Mouse (Mus musculus) intestine, embryonic 14.5 days (tissue): ENCODE data around the gene Erc2. TPM values are rescaled to one million over a fixed set of nuclear protein-coding genes. Genes with fewer than 3 reads are reported as not detected.

Experiments
- ATAC-seq: fragments of 200-750 bp; cut with Nextera tagmentation; replicated peaks from 2 replicates; pipeline ENCODE4 v1.8.0; 2017; ENCODE audit warnings: low read depth, moderate number of reproducible peaks, moderate TSS enrichment, moderate library complexity; ENCODE audit not compliant: low FRiP score, low TSS enrichment
- DNase-seq: peaks from one replicate; pipeline ENCODE4 v3.0.0-alpha.2; 2018; ENCODE audit warnings: low spot score
- H3K27ac ChIP-seq: fragments of 300-500 bp; sonication (generic); 2 replicates; pipeline ENCODE4 v1.5.1; 2014; ENCODE audit warnings: low read depth, mild to moderate bottlenecking, control low read depth
- H3K27me3 ChIP-seq: fragments of 300-500 bp; sonication (generic); replicated peaks from 2 replicates; pipeline ENCODE4 v1.6.1; 2014; ENCODE audit warnings: low read length, control low read depth; ENCODE audit not compliant: control insufficient read depth, insufficient read depth
- H3K36me3 ChIP-seq: fragments of 300-500 bp; sonication (generic); 2 replicates; pipeline ENCODE4 v1.6.1; 2014; ENCODE audit warnings: low read length, control low read depth; ENCODE audit not compliant: control insufficient read depth, insufficient read depth
- H3K4me1 ChIP-seq: fragments of 300-500 bp; sonication (generic); replicated peaks from 2 replicates; pipeline ENCODE4 v1.6.1; 2014; ENCODE audit warnings: low read length, control low read depth, mixed read lengths; ENCODE audit not compliant: control insufficient read depth, insufficient read depth
- H3K4me2 ChIP-seq: fragments of 300-500 bp; sonication (generic); 2 replicates; pipeline ENCODE4 v1.6.1; 2014; ENCODE audit warnings: low read length
- H3K4me3 ChIP-seq: fragments of 300-500 bp; sonication (generic); 2 replicates; pipeline ENCODE4 v1.5.1; 2014; ENCODE audit warnings: low read depth, low read length, control low read depth, mixed read lengths
- H3K9ac ChIP-seq: fragments of 300-500 bp; sonication (generic); 2 replicates; pipeline ENCODE4 v1.6.1; 2014; ENCODE audit warnings: mild to moderate bottlenecking, low read length
- H3K9me3 ChIP-seq: fragments of 300-500 bp; sonication (generic); 2 replicates; pipeline ENCODE4 v1.6.1; 2016; ENCODE audit warnings: low read length, control low read depth; ENCODE audit not compliant: control insufficient read depth
- WGBS: fragments of 180-500 bp; shearing (Covaris S2); extraction: QIAGEN DNeasy Blood & Tissue Kit; methylation state at CpG from one replicate; pipeline ENCODE4 v1.1.7; 2014; 5-methylcytosine and 5-hydroxymethylcytosine counted together
- polyA plus RNA-seq: library from polyadenylated mRNA; unstranded; fragments of >200 nt; fragmentation: Nextera tagmentation; extraction: Ambion mirVana; gene quantifications from 2 replicates; pipeline ENCODE4 v1.2.1, GENCODE M21; 2014

The Erc2 gene
- polyA plus RNA-seq, 1 experiment from 2014 or later: 7.8 TPM

DNA sequence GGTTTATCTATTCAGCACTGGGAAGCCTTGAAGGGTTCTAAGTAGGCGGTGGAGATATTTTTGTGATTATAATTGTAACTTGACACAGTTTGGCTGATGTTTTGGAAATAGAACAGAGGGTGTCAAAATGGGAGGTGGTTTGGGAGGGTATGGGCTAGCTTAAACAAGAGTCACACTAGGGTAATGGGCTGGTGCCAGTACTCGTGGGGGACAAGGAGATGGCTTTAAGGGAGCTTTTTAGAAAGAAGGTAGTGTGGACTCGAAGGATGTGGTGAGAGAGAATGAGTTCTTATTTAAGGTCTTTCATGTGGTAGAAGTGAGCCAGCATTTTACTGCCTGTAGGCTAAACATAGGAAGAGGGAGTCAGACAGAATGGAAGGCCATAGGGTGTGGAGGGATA is 19.2 kb downstream of the Erc2 start:
- ATAC-seq (no peak), DNase-seq (no peak)
- Histone ChIP-seq H3K4me3 (no peak overlapping the region), H3K9ac (no peak overlapping the region), H3K4me2 (no peak overlapping the region), H3K27me3 (no peaks in the 10 kb centered on the region), H3K4me1 (no peaks in the 10 kb centered on the region), H3K9me3 (no peaks in the 10 kb centered on the region), H3K36me3 (no peaks in the 10 kb centered on the region), H3K27ac (no peak overlapping the region)
- 84% methylated on average over 3 of the region's 3 CpGs for WGBS

DNA sequence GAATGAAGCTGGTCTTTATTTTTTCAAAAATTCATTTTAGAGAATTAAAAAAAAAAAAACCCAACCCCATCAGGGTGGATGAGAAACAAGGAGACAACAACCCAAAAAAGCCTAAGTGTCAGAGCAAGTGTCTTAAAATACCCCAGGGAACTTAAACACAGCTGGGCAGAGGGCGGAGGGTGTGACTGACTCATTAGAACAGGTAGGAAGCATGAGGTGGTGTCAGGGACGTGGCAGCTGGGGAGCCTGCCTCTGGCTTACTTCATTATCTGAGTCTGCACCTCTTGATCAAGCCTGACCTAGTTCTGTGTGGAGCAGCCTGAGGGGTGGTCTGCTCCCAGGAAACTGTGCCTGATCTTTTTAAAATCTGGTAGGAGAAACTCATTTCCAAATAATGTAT is 20.8 kb downstream of the Erc2 start:
- Histone ChIP-seq H3K27me3 (no peaks in the 10 kb centered on the region), H3K4me3 (no peak overlapping the region), H3K36me3 (no peaks in the 10 kb centered on the region), H3K9ac (no peak overlapping the region), H3K9me3 (no peaks in the 10 kb centered on the region), H3K4me1 (no peaks in the 10 kb centered on the region), H3K4me2 (no peak overlapping the region), H3K27ac (no peak overlapping the region)
- ATAC-seq (no peak), DNase-seq (no peak)
- 58% methylated on average over 2 of the region's 2 CpGs for WGBS

DNA sequence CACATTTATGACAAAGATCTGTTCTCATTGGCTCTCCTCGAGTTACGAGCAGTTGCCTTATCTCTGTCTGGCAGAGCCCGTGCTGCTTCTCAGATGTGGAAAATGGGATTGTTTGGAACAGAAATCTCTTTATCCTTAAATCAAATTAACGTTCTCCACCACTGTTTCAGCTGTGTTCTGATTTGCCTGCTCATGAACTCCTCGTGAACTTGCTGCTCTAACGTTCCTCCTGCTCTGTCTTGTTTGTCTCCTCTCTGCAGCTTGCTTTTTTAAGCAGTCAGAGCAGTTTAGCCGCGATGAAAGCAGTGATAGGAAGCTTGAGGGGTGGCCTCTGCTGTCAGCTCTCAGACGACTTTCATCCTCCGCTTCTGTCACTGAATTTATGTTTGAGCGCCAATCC is 32.4 kb downstream of the Erc2 start:
- H3K27ac ChIP-seq: no peak overlapping the region
- WGBS: 13% methylated on average over 11 of the region's 11 CpGs

DNA sequence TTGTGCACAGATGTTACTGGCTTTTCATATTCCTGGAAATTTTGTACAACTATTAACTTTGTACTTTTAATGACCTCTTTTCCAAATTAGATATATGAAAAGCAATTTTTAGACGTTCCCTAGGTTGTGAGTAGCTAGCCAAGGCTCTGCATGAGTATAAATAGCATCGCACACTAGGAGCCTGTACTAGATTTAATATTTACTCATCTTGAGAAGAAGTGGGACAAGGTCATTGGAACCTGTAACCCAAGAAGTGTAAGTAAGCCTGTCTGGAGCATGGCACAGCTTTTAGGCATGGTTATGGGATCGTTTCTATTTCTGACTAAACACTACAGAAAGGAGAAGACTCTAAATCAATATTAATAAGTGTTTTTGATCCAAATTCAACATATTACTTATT is 36.4 kb downstream of the Erc2 start:
- no peaks in the 10 kb centered on the region for H3K4me1 ChIP-seq
- no peak overlapping the region for H3K9ac ChIP-seq
- ATAC-seq (no peak), DNase-seq (no peak)
- no peaks in the 10 kb centered on the region for H3K9me3 ChIP-seq
- no peaks in the 10 kb centered on the region for H3K27me3 ChIP-seq
- no peaks in the 10 kb centered on the region for H3K36me3 ChIP-seq
- 84% methylated on average over 3 of the region's 3 CpGs for WGBS
- no peak overlapping the region for H3K4me2 ChIP-seq
- H3K27ac ChIP-seq: no peak overlapping the region
- H3K4me3 ChIP-seq: no peak overlapping the region

More for the DNA sequence above, 32.4 kb downstream of the Erc2 start:
- H3K4me1 ChIP-seq: no peaks in the 10 kb centered on the region
- no peak overlapping the region for H3K9ac ChIP-seq
- 0 out of 2 replicates have a peak overlapping the region, but pooled peaks have one; percentile 0 for H3K4me2 ChIP-seq
- DNase-seq (no peak), ATAC-seq (no peak)
- H3K9me3 ChIP-seq: no peaks in the 10 kb centered on the region
- no peaks in the 10 kb centered on the region for H3K27me3 ChIP-seq
- H3K36me3 ChIP-seq: no peaks in the 10 kb centered on the region
- H3K4me3 ChIP-seq: no peak overlapping the region

DNA sequence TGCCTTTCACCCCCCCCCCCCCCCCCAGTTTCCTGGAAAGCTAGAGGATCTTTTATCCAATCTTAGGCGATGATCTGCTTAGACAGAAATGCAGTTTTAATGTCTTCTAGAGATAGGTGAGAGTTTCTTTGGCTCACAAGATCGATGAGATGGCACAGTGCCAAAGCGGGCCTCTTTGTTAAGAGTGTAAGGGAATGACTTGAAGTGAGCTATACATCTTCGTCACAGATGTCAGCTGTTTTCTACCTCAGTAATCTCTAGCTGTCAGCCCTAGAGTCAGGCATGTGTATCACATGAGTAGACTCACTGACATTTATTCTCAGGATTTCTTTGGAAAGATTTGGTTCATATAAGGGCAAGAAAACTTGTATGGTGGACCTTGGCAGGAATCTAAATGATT is 39.2 kb downstream of the Erc2 start:
- no peak for ATAC-seq
- no peak overlapping the region for H3K4me3 ChIP-seq
- H3K4me2 ChIP-seq: no peak overlapping the region
- WGBS: 56% methylated on average over 4 of the region's 4 CpGs
- H3K27me3 ChIP-seq: no peaks in the 10 kb centered on the region
- no peaks in the 10 kb centered on the region for H3K9me3 ChIP-seq
- H3K36me3 ChIP-seq: no peaks in the 10 kb centered on the region
- H3K27ac ChIP-seq: no peak overlapping the region
- H3K9ac ChIP-seq: no peak overlapping the region
- no peak for DNase-seq
- no peaks in the 10 kb centered on the region for H3K4me1 ChIP-seq

DNA sequence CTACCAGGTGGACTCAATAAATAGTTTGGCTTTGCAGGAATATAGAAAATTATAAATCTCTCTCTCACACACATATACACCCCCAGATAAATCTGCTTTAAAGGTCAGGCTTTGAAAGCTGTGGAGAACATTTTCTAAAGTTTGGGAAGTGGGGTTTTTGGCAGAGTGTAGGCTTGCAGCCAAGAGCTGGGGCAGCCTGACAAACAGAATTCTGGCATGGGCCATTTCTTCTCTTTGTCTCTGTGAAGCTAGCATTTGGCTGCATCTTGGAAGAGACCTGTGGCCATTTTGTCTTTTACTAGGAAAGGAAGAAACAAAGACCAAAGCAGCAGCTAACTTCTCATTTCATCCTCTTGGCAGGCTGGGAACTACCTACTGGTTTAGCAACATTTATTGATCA is 40.0 kb downstream of the Erc2 start:
- Histone ChIP-seq H3K9me3 (no peaks in the 10 kb centered on the region), H3K27me3 (no peaks in the 10 kb centered on the region), H3K4me1 (no peaks in the 10 kb centered on the region), H3K4me3 (no peak overlapping the region), H3K4me2 (no peak overlapping the region), H3K27ac (no peak overlapping the region), H3K36me3 (no peaks in the 10 kb centered on the region), H3K9ac (no peak overlapping the region)
- ATAC-seq (no peak), DNase-seq (no peak)

DNA sequence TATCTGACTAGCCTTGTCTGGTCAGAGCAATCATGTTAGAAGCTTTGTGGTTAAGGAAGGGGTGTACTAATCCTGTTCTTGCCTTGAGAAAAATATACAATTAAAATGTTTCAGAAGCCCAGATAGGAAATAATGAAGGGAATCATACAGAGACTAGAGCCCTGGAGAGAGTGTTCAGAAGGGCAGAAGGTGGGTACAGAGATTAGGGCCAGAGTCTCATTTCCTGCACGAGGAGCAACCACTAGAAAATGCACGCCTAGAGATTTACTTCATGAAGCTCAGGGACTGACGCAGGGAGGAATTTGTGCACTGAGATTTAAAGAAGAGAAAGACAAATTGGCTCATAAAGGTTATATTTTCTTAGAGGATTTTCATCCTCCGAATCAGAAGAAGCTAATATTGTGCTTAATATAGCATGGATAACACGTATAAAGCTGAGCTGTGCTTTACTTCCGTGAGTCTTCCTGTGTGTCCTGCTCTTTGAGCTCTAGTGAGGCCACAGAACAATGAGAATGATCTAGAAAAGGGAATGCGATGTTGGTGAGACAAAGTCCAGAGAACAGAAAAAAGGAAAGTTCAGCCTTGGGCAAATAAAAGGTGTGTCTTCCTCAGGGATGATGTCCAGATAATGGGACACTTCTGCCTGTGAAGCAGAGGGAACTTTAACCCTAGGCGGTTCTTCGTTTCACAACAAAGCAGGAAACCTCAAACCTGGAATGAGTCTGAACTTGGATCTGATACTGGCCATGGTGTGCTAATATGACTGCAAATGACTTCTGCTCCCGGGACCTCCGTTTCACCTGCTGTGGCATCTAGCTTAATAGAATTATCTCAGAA is 45.0 kb downstream of the Erc2 start:
- Histone ChIP-seq H3K4me1 (no peaks in the 10 kb centered on the region), H3K9ac (no peak overlapping the region), H3K27ac (no peak overlapping the region), H3K27me3 (no peaks in the 10 kb centered on the region), H3K36me3 (no peaks in the 10 kb centered on the region), H3K9me3 (no peaks in the 10 kb centered on the region), H3K4me2 (no peak overlapping the region), H3K4me3 (no peak overlapping the region)
- DNase-seq (no peak), ATAC-seq (no peak)
- WGBS: 75% methylated on average over 11 of the region's 11 CpGs

DNA sequence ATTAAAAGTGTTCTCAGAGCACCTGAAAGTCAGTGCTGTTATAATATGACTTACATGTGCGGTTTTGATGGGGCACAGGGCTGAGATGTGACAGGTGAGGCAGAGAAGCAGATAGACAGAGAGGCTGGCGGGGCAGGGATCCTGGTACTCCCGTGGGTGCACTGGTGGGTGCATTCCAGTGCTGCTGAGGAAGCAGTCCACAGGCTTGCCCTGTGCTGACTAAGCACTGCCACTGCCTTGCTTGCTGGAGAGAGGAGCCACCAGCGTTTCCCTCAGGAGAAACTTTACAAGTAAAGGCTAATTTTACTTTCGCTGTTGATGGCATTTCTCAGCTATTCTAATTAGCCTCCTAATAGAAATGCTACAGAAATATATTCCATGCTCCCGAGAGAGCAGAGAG is 45.9 kb downstream of the Erc2 start:
- no peak for ATAC-seq
- Histone ChIP-seq H3K27me3 (no peaks in the 10 kb centered on the region), H3K4me1 (no peaks in the 10 kb centered on the region), H3K9ac (no peak overlapping the region), H3K27ac (no peak overlapping the region), H3K4me2 (no peak overlapping the region), H3K4me3 (no peak overlapping the region), H3K9me3 (no peaks in the 10 kb centered on the region), H3K36me3 (no peaks in the 10 kb centered on the region)
- 76% methylated on average over 6 of the region's 6 CpGs for WGBS
- DNase-seq: no peak

DNA sequence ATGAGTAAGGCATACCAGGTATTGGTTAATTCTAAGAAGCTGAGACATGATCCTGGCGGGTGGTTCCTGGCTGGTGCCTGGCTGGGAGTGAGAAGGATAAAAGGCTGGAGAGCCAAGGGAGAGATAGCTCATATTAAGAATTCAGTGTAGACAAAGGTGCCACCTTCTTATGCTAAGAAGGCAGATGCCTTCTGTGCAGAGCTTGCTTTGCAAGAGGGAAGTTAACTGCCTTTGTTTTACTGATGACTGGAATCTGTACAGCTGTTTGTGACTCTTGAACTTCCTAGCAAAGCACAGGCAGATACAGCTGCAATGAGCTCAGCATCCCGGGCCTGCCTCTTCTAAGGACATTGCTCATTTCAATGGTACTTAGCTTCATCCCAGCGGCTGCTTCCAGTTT is 47.7 kb downstream of the Erc2 start:
- Histone ChIP-seq H3K36me3 (no peaks in the 10 kb centered on the region), H3K4me1 (no peaks in the 10 kb centered on the region), H3K4me3 (no peak overlapping the region), H3K27me3 (no peaks in the 10 kb centered on the region), H3K27ac (no peak overlapping the region), H3K9ac (no peak overlapping the region), H3K4me2 (no peak overlapping the region), H3K9me3 (no peaks in the 10 kb centered on the region)
- ATAC-seq: no peak
- no peak for DNase-seq
- WGBS: 83% methylated on average over 3 of the region's 3 CpGs
